Mouse (Mus musculus): ENCODE results near the gene Bfar.

DNA sequence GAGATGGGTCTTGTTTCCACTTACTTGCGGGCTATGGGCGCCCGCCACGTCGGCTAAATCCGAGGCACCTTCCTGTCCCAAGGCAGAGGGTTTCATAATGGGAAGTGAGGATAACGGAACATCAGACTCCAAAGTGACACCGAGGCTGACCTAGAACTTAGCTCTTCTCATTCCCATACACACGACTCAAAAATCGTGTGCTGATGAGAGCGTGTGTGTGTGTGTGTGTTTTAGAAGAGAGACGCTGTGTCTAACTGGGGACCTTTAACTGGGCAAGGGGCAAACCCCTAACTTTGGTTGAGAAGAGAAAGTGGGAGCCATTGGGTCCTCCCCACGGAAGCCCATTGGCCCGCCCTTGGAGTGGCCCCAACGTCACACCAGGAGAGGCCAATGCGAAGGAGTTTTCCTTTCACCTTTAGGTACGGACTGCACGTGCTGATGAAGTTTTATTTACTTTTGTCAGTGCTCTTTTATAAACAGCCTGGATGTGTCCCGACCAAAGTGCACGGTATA is 784 bp downstream of the Bfar start:
- no peak for TF ChIP-seq POLR2A (IDR thresholded peaks at IDR 0.05; ENCODE audit: low read depth, low read length)
- TF ChIP-seq CTCF (IDR thresholded peaks at IDR 0.05; ENCODE audit: extremely low read depth, insufficient read depth, insufficient read length, insufficient replicate concordance), result no peak

All from spleen, adult 2 months (tissue).